Mouse (Mus musculus) CD4-positive, CD25-positive, alpha-beta regulatory T cell (primary cell): ENCODE data around the gene Ogdh. TPM values are rescaled to one million over a fixed set of nuclear protein-coding genes. Genes with fewer than 3 reads are reported as not detected.

Experiments used
- polyA plus RNA-seq: library from polyadenylated mRNA; unstranded; fragments of 100-300 nt; shearing (Covaris generic); gene quantifications from one replicate; pipeline ENCODE4 v1.2.1, GENCODE M21; 2017

Ogdh gene
- polyA plus RNA-seq: 194 TPM

DNA sequence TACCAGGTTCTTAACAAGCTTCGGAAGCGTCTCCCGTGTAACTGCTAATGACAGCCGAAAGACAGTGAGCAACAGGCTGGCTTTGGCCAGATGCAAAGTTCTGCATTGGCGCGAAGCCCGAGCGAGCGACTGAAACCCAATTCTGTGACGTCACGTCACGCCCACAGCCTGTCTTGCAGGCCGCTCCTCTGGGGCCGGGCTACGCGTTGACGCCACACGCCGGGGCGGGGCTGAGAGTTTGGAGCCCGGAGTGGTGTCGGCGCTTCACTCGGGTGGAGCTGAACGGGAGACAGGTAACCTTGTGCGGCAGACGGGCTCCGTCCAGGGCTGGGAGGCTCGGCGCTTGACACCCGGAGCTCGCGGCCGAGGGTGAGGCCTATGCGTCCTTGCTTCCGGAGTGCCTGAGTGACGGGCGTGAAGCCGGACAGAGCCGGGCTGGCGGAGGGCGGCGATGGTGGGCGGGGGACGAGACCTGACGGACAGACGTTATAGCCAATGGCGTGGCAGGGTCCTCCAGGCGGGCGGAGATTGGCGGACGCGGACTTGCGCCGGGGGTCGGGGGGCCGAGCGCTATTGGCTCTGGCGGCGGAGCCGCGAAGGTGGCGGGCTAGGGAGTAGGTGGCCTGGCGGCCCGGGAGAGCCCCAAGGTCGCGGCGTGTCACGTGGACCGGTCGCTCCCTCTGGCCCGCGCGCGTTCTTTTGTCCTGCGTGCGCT lies at the start of gene Ogdh:
Gene Ogdh, plus strand, starts transcription at position 233 of the 715 bp plus-strand sequence.

DNA sequence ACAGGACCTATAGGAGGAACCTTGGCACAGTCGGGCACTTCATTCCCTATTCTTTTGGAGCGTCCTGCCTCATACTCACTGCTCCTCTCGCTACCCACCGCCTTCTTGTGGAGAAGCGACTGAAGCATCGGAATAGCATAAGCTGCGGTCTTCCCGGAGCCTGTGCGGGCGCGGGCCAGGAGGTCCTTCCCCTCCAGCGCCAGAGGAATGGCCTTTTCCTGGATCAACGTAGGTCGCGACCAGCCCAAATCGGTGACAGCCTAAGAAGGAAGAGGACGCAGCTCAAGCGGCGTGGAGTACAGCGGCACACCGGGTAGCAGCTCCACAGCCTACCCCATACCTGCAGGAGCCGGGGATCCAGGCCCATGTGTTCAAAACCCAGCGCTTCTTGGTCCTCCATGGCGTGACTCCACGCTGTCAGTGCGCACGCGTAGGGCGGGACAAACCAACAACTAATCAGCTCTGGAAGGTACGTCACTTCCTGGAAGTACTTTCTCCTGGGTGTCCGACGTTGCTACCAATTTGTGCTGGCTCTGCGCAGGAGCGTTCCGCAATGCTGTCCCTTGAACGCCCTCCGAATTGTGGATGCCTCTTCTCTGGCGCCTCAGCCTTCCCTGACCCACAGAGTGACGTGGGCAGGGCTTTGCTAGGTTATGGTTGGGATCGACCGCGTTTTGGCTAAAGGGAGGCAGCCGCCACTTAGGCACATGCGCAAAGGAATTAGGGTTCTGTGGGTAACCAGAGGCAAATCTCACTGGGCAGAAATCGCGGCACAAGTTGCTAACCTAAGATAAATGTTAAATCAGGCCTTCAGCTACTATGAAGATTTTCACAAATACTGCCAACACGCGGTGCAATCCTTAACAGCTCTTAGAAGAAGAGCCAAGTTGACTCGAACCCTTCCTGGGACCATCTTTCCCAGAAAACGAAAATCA lies 23.8 kb upstream of the Ogdh start, which contains the start of gene Ddx56:
Gene Ddx56, minus strand, starts transcription at position 453 of the 935 bp plus-strand sequence.

DNA sequence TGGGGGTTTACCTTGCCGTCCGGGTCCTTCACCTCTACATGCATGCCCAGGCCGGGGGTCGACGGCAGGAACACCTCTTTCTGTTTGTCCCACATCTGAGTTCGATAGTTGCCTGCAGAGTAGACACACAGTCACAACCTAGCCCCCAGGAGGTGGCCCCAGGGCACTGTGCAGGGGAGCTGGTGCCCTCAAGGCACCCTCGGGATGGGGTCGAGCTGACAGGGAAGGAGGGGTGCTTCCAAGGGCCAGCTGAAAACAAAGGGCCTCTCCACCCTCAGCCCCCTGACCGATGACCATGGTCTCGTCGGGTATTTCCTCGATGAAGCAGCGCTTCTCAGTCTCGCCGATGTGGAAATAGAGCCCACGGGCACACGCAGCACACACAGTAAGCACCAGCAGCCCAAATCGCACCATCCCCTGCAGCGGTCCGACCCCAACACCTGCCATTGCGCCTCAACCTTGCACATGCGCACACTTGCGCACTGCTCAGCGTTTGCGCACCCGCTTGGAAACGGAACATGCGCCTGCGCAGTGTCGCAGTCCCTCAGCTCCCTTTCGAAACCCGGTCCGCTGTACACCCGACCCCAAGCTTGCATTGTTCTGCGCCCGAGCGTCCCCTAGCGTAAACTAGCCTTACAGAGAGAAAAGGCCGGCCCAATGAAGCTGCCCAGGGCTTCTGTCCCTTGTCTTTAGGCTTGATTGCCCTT lies 16.9 kb upstream of the Ogdh start, which contains the start of gene Tmed4:
Gene Tmed4, minus strand, starts transcription at position 484 of the 707 bp plus-strand sequence.

GRCm38 (mm10) chr11:6388726-6389413 lies 97.4 kb downstream of the Ogdh start, which contains the start of gene Zmiz2:
TSS of gene Zmiz2 (plus strand) at chr11:6389074.

Other genes starting within 250 kb of the Ogdh start
- 7.4 TPM for gene Camk2b, start 225.3 kb upstream of the Ogdh start, polyA plus RNA-seq
- gene A730071L15Rik, start 91.6 kb upstream of the Ogdh start, polyA plus RNA-seq: 0.16 TPM
- gene Nudcd3, start 91.2 kb upstream of the Ogdh start, polyA plus RNA-seq: 50.5 TPM
- 0.05 TPM for gene Npc1l1, start 61.5 kb upstream of the Ogdh start, polyA plus RNA-seq
- 90.4 TPM for gene Ddx56, start 23.9 kb upstream of the Ogdh start, polyA plus RNA-seq
- 65.7 TPM for gene Tmed4, start 16.8 kb upstream of the Ogdh start, polyA plus RNA-seq
- gene Zmiz2, start 97.4 kb downstream of the Ogdh start, polyA plus RNA-seq: 109 TPM
- 4,352 TPM for gene Ppia, start 123.8 kb downstream of the Ogdh start, polyA plus RNA-seq
- 221 TPM for gene H2afv, start 152.8 kb downstream of the Ogdh start, polyA plus RNA-seq
- 20.3 TPM for gene Purb, start 184.3 kb downstream of the Ogdh start, polyA plus RNA-seq
- 203 TPM for gene Myo1g, start 229.3 kb downstream of the Ogdh start, polyA plus RNA-seq